Mouse (Mus musculus) liver, postnatal 0 days (tissue): ENCODE measurements around the gene Lyl1.

ENCODE experiments used
- CTCF ChIP-seq: sonication (generic); IDR thresholded peaks from 2 replicates; pipeline ENCODE4 v1.5.1; 2016; ENCODE audit warnings: antibody characterized with exemption, low read depth
- EP300 ChIP-seq: IDR thresholded peaks from 2 replicates; pipeline ENCODE4 v1.6.1; 2016; ENCODE audit warnings: antibody characterized with exemption, low read depth, mild to moderate bottlenecking

- TF ChIP-seq CTCF (peak; percentile 74), EP300 (no peak)
Measured at GRCm38 (mm10) chr8:84664566-84665384, 36.5 kb upstream of the Lyl1 start.
